Mouse (Mus musculus) MEL (cell line): ENCODE measurements around the gene Gnb5.

Experiments used
- CTCF ChIP-seq, 3 experiments: IDR thresholded peaks in 2 of 3; conservative IDR thresholded peaks in 1 of 3; 2 replicates each; pipeline ENCODE4 v1.5.1; 2011 to 2012; ENCODE audit warnings: low read length in 3 of 3, low read depth in 2 of 3, mild to moderate bottlenecking in 2 of 3, improper control_type of control experiment in 1 of 3, inconsistent platforms in 1 of 3, mixed read lengths in 1 of 3, moderate library complexity in 1 of 3; ENCODE audit not compliant: control insufficient read depth in 1 of 3, insufficient read depth in 1 of 3, poor library complexity in 1 of 3, severe bottlenecking in 1 of 3
- ELF1 ChIP-seq: IDR thresholded peaks from 2 replicates; pipeline ENCODE4 v1.6.1; 2014; ENCODE audit warnings: low read depth, mild to moderate bottlenecking, inconsistent platforms, low read length, improper control_type of control experiment, moderate library complexity
- POLR2A ChIP-seq, 2 experiments: IDR thresholded peaks; 2 replicates each; pipeline ENCODE4 v1.6.1; 2011 to 2012; ENCODE audit warnings: low read length in 2 of 2, mild to moderate bottlenecking in 2 of 2, control low read depth in 1 of 2, improper control_type of control experiment in 1 of 2, low read depth in 1 of 2, moderate library complexity in 1 of 2; ENCODE audit not compliant: control insufficient read depth in 1 of 2, insufficient read depth in 1 of 2, poor library complexity in 1 of 2

- TF ChIP-seq POLR2A (IDR thresholded peaks at IDR 0.05; ENCODE audit: control insufficient read depth in 1 of 2, insufficient read depth in 1 of 2, low read depth in 1 of 2, low read length in 2 of 2, poor library complexity in 1 of 2): no peak
- no peak for TF ChIP-seq ELF1
- TF ChIP-seq CTCF (IDR thresholded peaks at IDR 0.05 in 2 of 3, conservative IDR thresholded peaks at IDR 0.05 in 1 of 3; ENCODE audit: control insufficient read depth in 1 of 3, insufficient read depth in 1 of 3, low read depth in 2 of 3, low read length in 3 of 3, poor library complexity in 1 of 3, severe bottlenecking in 1 of 3): no peak
Measured at GRCm38 (mm10) chr9:75376428-75376827, 70.3 kb downstream of the Gnb5 start.
